Mouse (Mus musculus) lung, postnatal 4 days (tissue): ENCODE measurements around the gene Ndufa7.
"Not testable (repeated sequence)": the region's sequence is repeated elsewhere in the genome, so short reads cannot be mapped to it uniquely, and the experiment has no call there.

Source experiments
- DNase-seq, 2 experiments: peaks; one replicate each; pipeline ENCODE4 v3.0.0; 2021

Ndufa7 gene

DNA sequence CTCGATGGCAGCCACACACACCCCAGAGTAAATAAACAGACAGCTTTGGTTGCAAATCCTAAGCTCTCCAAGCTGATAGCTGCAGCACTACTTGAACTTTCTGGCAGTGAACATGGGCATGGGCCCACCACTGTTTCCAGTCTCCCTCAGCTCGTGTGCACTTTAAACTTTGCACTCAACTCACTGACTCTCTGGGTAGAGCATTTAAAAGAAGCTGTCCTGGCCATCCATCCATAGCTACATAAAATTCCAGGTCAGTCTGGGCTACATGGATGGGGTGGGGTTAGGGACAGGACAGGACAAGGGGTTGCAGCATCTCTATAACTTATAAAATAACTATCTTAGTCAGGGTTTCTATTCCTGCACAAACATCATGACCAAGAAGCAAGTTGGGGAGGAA is 63.4 kb downstream of the Ndufa7 start:
- DNase-seq = not testable (repeated sequence)
